Mouse (Mus musculus) E14TG2a.4 (cell line): ENCODE results near the gene Chit1.

ENCODE experiments used
- H3K27me3 ChIP-seq: 2 replicates; pipeline ENCODE4 v1.6.1; 2014; ENCODE audit warnings: low read length, control low read depth; ENCODE audit not compliant: insufficient read depth
- H3K36me3 ChIP-seq: 2 replicates; pipeline ENCODE4 v1.6.1; 2014; ENCODE audit warnings: low read length, control low read depth; ENCODE audit not compliant: insufficient read depth
- H3K4me1 ChIP-seq: replicated peaks from 2 replicates; pipeline ENCODE4 v1.6.1; 2014; ENCODE audit warnings: low read depth, low read length, control low read depth
- H3K4me3 ChIP-seq: replicated peaks from 2 replicates; pipeline ENCODE4 v1.5.1; 2014; ENCODE audit warnings: mild to moderate bottlenecking, low read length
- H3K9me3 ChIP-seq: 2 replicates; pipeline ENCODE4 v1.6.1; 2014; ENCODE audit warnings: low read length, control low read depth
- CTCF ChIP-seq: conservative IDR thresholded peaks from 2 replicates; pipeline ENCODE4 v1.5.1; 2014; ENCODE audit warnings: low read length
- NANOG ChIP-seq: IDR thresholded peaks from 2 replicates; pipeline ENCODE4 v1.6.1; 2014; ENCODE audit warnings: borderline replicate concordance, low read length, mixed read lengths
- POU5F1 ChIP-seq: IDR thresholded peaks from 2 replicates; pipeline ENCODE4 v1.6.1; 2014; ENCODE audit warnings: low read length, borderline replicate concordance

The Chit1 gene

GRCm38 (mm10) chr1:134182025-134182424 is 71.0 kb downstream of the Chit1 start, which contains the start of gene Chil1:
TSS of gene Chil1 (plus strand) at chr1:134182176.
- Histone ChIP-seq H3K4me3 (0 out of 2 replicates have a peak within 1 kb of the TSS, but pooled peaks have one; percentile 1), H3K36me3 (no peaks in the 10 kb centered on the region), H3K4me1 (peaks cover 47% of the 10 kb centered on the region), H3K27me3 (peaks cover 4% of the 10 kb centered on the region; the same call in 1 of the 2 replicates), H3K9me3 (no peaks in the 10 kb centered on the region)
- TF ChIP-seq POU5F1 (no peak), NANOG (no peak), CTCF (no peak)

DNA sequence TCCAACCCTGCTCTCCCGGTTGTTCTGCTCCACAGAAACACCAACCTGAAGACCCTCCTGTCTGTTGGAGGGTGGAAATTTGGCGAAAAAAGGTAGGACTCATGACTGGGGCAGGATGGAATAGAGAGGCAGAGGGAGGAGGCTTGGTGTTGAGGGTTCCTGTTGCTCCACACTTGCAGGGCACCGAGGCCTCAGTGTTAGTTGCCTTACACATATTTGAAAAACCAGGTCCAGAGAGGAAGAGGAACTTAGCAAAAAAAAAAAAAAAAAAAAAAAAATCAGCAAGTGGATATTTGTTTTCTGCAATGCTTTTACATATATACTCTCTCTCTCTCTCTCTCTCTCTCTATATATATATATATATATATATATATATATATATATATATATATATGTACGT is 73.0 kb downstream of the Chit1 start:
- H3K9me3 ChIP-seq: no peaks in the 10 kb centered on the region
- H3K4me1 ChIP-seq: peaks cover 45% of the 10 kb centered on the region
- H3K36me3 ChIP-seq: no peaks in the 10 kb centered on the region
- TF ChIP-seq POU5F1 (no peak), CTCF (no peak), NANOG (no peak)
- H3K4me3 ChIP-seq: no peak overlapping the region
- H3K27me3 ChIP-seq: peaks cover 2% of the 10 kb centered on the region; the same call in 1 of the 2 replicates

DNA sequence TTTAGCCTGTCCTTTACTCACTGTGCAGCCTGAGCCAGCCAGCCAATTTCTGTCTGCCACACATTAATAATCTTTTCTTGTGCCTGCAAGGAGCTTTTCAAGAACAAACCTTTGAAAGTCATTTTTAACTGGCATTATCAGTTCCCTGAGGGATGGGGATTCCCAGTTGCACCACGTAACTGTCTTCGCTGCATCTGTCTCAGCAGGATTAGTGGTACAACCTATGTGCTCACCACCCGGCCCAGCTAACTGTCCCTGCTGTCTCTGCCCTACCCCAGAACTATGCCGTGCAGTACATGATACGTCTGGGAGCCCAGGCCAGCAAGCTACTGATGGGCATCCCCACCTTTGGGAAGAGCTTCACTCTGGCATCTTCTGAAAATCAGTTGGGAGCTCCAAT is 77.2 kb downstream of the Chit1 start:
- H3K27me3 ChIP-seq: peaks cover 19% of the 10 kb centered on the region

DNA sequence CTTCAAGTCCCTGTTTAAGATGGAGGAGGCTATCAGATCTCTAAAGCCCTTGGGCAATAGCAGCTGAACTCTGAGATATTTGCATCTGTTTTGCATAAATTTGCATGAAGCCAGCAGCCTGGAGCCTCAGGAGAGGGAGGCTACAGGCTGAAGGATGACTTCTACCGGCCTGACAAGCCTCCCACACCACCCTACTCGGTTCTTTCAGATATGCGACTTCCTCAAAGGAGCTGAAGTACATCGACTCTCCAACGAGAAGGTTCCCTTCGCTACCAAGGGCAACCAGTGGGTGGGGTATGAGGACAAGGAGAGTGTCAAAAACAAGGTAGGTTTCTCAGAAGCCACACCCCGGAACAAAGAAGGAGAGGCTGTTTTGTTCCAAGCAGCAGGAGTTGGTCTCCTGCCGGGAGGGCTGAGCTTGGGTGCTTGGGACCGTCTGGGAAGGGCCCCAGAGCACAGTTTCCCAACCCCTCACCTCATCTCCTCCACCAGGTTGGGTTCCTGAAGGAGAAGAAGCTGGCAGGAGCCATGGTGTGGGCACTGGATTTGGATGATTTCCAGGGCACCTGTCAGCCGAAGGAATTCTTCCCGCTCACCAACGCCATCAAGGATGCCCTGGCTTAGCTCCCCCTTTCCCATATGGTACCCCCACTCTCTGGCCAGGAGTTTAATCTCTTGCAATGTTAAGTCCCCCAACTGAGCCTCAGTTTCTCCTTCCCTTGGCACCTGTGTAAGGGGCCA is 78.1 kb downstream of the Chit1 start:
- peaks cover 71% of the 10 kb centered on the region for H3K4me1 ChIP-seq
- TF ChIP-seq POU5F1 (no peak), CTCF (no peak), NANOG (no peak)

More for the DNA sequence above, 77.2 kb downstream of the Chit1 start:
- TF ChIP-seq CTCF (no peak), POU5F1 (no peak), NANOG (no peak)
- Histone ChIP-seq H3K9me3 (no peaks in the 10 kb centered on the region), H3K4me3 (peak overlapping the region; percentile 66), H3K36me3 (no peaks in the 10 kb centered on the region), H3K4me1 (peaks cover 62% of the 10 kb centered on the region)

DNA sequence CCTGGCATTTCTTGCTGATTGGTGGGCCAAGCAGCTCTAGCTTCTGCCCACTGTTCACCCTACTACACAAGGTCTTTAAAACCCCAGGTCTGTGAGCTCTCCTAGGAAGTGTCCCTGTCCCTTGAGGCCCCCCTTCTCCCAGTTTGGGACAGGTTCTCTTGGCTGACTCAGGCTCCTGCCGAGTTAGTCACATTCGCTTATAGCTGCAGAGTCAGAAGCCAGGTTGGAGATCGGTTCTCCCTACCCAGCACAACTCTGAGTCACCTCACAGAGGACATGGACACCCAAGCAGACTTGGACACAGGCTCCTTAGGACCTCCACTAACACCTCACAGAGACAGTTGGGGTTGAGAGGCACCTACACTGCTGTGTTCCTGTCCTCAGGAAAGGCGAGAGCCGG is 80.2 kb downstream of the Chit1 start:
- TF ChIP-seq POU5F1: no peak
- TF ChIP-seq NANOG: no peak
- Histone ChIP-seq H3K4me1 (peaks cover 83% of the 10 kb centered on the region), H3K36me3 (no peaks in the 10 kb centered on the region), H3K27me3 (peaks cover 21% of the 10 kb centered on the region), H3K9me3 (no peaks in the 10 kb centered on the region), H3K4me3 (no peak overlapping the region)

More for the DNA sequence above, 78.1 kb downstream of the Chit1 start:
- no peaks in the 10 kb centered on the region for H3K9me3 ChIP-seq
- H3K27me3 ChIP-seq: peaks cover 21% of the 10 kb centered on the region
- H3K4me3 ChIP-seq: peak overlapping the region; percentile 66
- H3K36me3 ChIP-seq: no peaks in the 10 kb centered on the region

DNA sequence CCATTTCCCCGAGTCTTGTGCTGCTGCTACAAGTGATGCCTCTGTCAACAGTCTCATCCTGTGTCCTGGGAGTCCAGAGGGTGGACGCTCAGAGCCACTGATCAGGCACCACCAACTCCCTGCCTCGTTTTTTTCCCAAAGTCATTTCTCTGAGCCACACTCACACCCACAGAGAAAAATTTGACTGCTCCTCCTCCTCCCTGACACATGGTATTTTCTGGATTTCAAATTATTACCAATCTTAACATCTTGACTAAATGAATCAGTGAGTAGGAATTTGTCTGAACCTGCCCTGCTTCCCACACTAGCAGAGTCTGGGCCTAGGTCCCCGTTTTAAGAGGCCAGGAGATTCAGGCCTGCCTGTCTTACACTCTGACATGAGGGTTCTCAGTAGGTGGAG is 81.0 kb downstream of the Chit1 start:
- Histone ChIP-seq H3K4me3 (no peak overlapping the region), H3K4me1 (peaks cover 88% of the 10 kb centered on the region), H3K9me3 (no peaks in the 10 kb centered on the region), H3K27me3 (peaks cover 24% of the 10 kb centered on the region), H3K36me3 (no peaks in the 10 kb centered on the region)
- TF ChIP-seq CTCF (no peak), NANOG (no peak), POU5F1 (no peak)

- Histone ChIP-seq H3K27me3 (peaks cover 24% of the 10 kb centered on the region), H3K4me1 (peaks cover 87% of the 10 kb centered on the region), H3K36me3 (no peaks in the 10 kb centered on the region), H3K4me3 (0 out of 2 replicates have a peak within 1 kb of the TSS, but pooled peaks have one; percentile 13), H3K9me3 (no peaks in the 10 kb centered on the region)
- no peak for TF ChIP-seq POU5F1
- TF ChIP-seq NANOG: no peak
- no peak for TF ChIP-seq CTCF
Measured at GRCm38 (mm10) chr1:134193126-134193525, 82.1 kb downstream of the Chit1 start, which contains the start of gene Mybph. TSS of gene Mybph (plus strand) at chr1:134193448.

DNA sequence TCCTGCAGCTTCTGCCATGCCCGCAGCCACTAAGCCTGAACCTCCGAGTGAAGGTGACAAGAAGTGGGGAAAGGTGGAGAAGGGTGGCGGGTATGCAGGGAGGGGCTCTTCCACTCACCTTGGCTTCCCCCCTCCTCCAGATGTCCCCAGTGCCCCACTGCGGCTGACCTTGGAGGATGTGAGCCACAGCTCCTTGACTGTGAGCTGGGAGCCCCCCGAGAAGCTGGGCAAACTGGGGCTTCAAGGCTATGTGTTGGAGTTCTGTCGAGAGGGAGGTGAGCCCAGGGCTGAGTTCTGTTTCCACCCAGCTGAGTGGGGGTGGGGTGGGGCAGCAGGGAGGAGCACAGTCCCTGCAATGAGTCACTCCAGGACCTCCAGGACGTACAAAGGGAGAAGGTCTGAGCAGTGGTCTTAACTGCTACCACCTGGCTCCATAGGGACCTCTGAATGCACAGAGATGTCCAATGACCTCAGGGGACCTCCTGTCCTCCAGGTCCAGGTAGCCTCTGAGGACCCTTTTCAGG is 82.7 kb downstream of the Chit1 start:
- no peak for TF ChIP-seq NANOG
- no peak for TF ChIP-seq CTCF
- TF ChIP-seq POU5F1: no peak
- no peaks in the 10 kb centered on the region for H3K36me3 ChIP-seq
- H3K4me3 ChIP-seq: 0 out of 2 replicates have a peak overlapping the region, but pooled peaks have one; percentile 13
- no peaks in the 10 kb centered on the region for H3K9me3 ChIP-seq
- peaks cover 81% of the 10 kb centered on the region for H3K4me1 ChIP-seq
- H3K27me3 ChIP-seq: peaks cover 24% of the 10 kb centered on the region
